Mouse (Mus musculus) urinary bladder, adult 2 months (tissue): ENCODE measurements around the gene Hlcs. TPM values are rescaled to one million over a fixed set of nuclear protein-coding genes. Genes with fewer than 3 reads are reported as not detected.

Source experiments
- DNase-seq: peaks from one replicate; pipeline ENCODE4 v3.0.0; 2022; ENCODE audit warnings: low spot score
- polyA plus RNA-seq: library from polyadenylated mRNA; depleted of rRNA; stranded (reverse); fragments of >200 nt; gene quantifications from 2 replicates; pipeline ENCODE4 v1.2.3, GENCODE M21; 2012

Hlcs gene
- polyA plus RNA-seq, 1 experiment = 11.9 TPM

DNA sequence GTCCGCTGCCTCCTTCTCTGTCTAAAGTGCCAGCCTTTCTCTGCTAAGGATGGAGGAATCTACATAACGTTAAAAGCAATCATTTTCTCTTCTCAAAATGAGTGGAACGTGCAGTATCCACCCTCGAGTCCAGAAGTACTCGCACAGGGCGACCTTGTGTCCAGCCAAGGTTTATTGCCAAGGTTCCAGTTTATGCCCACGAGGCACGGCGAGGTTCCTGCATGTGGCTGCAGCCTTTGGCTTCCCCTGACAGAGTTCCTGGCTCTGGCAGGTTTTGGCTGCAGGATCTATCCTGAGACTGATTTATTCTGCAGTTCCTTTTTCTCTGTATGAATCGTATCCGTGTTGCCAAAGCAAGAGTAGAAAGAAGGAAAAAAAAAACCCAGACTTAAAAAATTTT is 150.3 kb downstream of the Hlcs start:
- DNase-seq = no peak

DNA sequence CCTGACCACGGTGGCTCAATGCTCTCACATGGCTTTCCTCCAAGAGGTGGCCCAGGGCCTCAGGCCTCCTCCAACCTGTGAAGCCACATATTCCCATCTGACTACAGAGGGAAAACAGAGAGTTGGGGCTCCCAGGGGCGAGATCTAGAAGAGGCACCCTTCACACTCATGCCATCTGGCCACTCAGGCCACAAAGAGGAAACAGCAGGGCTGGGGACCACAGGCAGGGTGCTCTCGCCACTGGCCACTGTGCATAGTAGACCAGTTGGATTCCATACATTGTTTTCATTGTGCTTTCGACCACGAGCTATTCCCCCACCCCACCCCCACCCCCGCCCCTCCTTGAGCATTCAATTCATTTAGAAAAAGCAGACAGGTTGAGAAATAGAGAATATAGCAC is 151.4 kb downstream of the Hlcs start:
- no peak for DNase-seq

DNA sequence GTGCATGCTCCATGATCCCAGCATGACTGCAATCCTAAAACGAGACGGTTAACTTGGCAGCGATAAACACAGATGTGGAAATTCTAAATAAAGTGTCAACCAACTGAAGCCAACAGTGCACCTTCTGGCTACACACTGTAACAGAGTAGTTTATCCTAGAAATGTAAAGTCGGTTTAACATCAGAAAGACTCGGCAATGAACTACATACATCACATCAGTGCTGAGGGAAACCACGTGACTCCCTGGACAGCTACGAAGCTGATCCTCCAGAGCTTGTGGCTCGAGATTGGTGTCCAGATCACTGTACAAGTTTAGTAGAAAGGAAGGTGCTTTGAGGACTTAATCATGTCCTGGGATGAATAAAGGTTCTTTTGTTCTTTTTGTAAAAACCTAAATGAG is 155.6 kb downstream of the Hlcs start:
- no peak for DNase-seq

DNA sequence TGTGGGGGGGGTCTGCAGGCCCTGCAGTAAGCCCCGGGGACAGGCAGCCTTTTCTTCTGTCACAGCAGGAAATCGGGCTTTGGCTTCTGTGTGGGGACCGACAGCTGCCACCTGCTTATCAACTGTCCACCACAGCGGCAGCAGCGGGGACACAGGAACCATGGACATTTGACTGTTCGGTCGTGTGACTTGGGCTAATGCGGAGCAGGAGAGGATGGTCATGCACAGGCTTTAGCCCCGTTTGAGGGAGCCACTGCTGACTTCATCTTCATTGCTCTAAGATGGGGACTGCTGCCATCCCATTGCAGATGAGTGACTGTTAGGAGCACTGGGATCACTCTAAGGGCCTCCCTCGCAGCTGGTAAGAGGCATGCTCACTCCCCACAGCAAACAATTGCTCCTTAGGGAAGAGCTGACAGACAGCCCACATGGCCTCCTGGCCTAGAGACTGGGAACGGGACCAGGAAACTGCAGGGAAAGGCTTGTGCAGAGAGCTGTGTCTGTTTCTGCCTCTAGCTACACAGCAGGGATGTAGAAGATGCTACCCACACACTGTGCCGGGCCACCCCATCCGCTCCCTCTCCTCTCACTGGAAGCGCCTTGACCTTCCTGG is 158.2 kb downstream of the Hlcs start:
- no peak for DNase-seq

DNA sequence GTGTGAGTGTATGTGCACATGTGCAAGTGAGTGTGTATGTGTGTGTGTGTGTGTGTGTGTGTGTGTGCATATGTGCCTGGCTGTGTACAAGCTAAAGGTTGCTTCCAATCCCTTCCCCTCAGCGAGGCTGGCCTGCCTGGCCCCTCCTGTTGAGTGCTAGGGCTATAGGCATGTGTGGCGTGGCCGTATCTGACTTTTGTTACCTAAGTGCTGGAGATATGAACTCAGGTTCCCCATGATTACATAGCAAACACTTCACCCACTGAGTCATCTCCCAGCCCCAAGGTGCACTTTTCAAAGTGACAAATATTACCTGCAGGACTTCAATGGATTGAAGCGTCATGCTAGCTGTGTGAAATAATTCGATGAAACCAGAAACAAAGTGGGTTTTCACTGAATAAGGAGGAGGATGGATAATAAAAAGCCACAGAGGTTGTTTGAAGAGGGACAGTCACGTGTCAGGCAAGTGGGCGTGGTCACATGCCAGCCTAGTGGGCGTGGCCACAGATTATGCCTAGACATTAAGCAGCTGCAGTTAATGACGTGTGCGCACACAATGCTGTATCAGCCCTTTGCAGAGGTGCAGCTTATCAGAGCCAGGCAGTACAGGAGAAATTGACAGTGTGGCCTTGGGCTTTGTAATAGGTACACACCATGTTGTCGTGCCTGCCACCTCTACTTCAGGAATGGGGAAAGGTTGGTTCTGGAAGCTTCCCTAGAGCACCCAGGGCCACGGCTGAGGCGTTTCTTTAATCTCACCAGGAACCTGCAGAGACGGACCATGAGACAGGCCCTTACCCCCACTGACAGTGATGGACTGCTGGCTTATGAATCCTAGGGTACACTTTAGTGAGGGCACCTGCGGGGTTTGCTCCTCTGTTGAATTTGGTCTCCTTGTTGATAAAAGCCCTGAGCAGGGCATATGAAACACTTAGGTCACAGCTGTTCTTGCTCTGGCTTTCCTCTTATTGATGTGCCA is 163.0 kb downstream of the Hlcs start:
- DNase-seq = no peak

DNA sequence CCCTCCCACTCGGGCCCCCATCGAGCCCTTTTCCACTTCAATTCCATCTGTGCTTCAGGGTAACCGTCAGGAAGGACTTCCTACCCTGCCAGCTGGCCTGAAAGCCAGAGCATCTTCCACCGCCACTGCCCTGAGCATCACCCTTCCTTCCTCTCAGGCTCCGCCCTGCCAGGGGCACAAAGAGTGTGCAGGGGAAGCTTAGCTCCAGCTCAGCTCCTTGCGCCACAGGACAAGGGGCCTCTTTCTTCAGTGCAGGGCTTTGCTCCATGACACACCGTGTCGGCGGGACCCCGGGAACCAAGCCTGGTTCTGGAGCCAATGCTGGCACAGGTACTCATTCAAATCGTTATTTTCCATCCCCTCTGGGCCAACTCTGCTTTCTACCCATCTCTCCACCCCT is 165.2 kb downstream of the Hlcs start:
- no peak for DNase-seq

DNA sequence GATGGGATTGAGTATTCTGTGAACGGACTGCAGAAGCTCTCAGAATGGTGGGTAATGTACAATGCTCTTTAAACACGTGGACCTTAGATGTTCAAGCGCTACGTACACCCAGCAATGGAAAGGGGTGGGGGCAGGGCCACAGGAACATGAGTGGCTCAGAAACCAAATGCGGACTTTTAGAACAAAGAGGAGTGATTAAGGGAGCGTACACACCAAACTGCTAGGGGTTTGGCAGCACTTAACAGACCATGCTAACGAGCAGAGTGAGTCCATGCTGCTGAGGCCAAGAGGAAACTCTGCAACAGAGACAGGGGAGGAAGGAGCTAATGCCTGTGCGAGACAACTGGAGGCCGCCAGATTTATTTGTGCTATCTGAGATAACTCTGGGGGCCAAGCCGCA is 170.0 kb downstream of the Hlcs start:
- DNase-seq = no peak

DNA sequence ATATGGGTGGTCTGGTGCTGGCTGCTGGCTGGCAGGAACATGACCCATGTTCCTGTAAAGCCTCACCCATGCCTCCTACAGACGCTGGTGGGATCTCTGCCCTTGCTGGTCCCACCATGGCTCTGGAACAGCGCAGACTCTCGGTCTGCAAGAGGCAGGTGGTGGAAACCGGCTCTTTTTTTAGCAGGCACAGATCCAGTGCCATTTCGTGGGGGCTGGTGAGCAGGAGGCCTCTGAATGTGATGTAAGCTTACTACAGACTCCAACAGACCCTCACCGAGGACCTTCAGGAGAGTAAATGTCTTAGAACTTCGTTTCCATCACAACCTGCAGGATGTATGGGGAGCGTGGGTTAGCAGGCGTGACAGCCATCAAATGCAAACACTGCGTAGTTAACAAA is 172.6 kb downstream of the Hlcs start:
- no peak for DNase-seq

DNA sequence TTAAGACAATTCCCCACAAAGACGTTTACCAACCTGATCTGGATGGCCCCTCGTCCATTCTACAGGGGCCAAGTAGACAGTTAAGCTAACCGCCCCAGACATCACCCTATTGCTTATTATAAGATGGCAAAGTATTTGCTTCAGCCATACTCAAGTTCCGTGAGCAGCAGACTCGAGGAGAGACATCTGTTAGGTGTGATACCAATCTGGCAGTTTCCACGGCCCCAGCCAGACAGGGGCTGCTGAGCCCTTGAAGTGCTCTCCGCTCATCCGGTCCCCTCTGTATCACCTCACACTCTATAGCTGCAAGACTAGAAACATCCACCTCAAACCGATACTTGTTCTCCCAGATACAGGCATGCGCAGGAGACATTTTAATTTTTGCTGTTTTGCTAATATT is 179.2 kb downstream of the Hlcs start:
- DNase-seq = no peak

DNA sequence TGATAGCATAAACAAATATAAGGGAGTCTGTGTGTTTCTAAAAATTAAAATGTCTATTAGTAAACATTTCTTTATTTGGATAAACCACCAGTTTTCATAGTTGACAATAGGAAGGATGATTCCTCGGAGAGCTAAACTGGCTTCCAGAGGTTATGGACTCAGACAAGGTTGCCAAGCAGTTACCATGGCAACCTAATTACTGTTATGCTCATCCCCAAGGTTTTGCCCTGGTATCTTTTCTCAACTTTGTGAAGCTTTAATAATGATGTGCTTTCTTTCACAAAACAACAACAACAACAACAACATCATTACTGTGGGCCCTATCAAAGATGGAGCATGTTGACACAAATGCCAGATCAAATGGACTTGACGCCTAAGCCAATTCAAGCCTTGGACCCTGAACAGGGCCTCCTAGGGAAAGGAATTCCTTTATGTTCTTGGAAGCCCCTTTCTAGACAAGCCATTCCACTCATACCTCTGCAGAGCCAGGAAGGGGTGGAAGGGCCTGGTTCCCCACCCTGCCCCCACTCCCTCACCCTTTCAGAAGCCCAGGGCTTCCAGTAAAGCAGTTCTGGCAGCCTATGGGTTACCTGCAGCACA is 185.0 kb downstream of the Hlcs start:
- DNase-seq = no peak

DNA sequence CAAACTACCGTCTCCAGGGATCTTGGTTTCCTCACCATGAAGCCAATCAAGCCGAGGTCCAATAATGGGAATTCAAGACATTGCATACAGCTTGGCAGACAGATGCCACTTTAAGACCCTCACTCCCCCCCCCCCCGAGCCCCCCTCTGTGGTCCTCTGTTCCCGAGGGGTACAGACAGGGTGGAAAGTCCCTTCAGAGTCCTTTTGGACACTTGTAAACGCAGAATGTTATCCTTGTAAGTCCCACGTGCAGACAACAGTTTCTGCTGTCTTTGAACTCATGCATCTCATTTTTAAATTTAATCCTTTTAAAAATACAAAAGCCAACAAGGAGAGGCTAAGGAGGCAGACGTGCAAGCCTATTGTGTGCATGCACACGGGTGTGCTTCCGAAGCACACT is 187.2 kb downstream of the Hlcs start:
- DNase-seq = no peak

DNA sequence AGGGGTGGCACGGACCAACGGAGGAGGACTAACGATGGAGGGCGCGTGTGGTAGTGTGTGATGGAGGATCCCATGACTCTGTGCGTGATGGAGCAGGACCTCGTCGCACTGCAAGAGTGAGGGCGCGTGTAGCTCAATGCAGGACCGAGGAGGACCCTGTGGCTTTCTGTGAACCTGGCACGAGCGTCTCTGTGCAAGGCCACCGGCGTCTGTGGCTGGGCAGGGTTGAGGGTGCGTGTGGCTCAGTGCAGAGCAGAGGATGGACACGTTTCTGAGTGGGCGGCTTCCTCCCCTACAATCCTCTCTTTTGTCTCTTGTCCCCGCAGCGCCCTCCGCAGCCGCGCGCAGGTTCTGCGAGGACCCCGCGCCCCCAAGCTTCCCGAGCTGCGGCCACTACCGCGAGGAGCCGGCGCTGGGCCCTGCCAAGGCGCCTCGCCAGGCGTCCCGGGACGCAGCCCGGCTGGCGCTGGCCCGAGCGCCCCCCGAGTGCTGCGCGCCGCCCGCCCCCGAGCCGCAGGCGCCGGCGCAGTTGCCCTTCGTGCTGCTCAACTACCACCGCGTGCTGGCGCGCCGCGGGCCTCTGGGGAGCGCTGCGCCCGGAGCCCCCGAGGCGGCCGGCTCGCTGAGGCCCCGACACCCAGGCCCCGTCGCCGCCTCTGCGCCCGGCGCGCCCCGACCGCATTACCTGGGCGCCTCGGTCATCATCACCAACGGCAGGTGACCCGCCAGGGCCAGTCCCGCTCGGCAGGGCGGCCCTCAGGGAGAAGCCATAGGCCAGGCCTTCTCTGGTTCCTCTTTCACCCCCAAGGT is 188.0 kb downstream of the Hlcs start:
- DNase-seq = no peak

DNA sequence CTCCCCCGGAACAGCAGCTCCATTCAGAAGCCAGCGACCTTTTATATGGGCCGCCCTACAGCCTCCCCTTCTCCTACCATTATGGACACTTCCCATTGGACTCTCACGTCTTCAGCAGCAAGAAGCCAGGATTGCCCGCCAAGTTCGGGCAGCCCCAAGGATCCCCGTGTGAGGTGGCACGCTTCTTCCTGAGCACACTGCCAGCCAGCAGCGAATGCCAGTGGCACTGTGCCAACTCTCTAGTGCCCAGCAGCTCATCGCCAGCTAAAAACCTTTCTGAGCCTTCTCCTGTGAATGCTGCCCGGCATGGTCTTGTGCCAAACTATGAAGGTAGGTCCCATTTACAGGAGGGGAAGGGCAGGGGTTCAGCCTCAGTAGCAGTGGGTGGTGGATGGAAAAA is 190.1 kb downstream of the Hlcs start:
- no peak for DNase-seq

DNA sequence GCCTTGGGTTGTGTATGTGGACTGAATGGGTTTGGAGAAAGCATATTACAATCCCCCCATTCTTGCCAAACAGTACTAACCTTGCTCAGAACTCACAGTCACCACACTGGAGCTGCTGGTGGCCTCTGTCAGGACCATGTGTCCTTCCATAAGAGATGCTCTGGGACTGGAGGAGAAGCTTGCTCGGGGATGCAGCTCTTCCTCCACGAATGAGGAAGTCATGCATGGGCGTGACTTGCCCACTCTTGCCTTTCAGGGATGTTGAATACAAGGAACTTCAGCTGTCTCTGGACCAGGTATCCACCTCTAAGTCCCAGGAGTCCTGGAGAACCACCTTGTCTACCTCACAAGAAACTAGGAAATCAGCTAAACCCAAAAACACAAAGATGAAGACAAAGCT is 191.0 kb downstream of the Hlcs start:
- DNase-seq = no peak

DNA sequence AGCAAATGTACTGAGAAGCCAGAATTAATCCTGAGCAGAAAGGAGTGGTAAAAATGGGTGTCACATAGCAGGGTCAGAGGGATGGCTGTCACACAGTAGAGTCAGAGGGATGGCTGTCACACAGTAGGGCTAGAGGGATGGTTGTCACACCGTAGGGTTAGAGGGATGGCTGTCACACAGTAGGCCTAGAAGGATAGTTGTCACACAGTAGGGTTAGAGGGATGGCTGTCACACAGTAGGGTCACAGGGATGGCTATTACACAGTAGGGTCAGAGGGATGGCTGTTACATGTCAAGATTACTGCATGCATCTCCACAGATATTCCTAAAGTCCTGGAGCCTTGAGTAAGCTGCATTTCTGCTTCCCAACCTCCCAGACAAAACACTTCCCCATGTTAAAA is 195.0 kb downstream of the Hlcs start:
- DNase-seq = no peak

DNA sequence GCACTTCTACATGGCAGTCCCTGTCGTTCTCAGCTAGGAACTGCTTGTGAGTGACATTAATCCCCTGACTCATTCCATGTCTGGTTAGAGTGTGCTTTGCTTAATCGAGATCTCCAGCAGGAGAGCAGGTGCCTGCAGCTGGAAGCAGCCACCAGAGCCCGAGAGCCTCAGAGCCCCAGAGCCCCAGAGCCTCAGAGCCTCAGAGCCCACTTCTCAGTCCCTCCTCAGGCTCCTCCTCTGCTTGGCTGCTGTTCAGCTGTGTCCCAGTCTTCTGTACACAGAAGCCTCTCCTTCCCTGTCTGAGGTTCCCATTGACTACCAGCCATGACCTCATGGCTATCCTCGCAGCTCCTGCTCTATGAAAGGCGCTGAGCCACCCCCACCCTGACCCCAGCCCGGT is 196.0 kb downstream of the Hlcs start:
- DNase-seq = no peak

DNA sequence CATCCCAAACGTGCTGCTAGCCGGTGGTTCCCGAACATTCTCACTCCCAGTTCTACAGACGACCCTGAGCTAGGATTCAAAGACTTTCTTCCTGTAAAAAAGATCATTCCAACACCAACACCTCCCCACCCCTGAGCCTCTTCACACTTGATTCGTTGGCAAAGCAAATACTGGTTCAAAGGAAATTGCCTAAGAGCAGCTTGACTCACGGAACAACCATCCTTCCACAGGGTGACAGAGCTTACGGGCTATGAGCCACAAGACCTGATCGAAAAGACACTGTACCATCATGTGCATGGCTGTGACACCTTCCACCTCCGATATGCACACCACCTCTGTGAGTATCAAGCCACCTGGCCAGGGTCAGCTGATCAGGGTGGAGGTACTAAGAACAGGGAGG is 198.7 kb downstream of the Hlcs start:
- DNase-seq = no peak

DNA sequence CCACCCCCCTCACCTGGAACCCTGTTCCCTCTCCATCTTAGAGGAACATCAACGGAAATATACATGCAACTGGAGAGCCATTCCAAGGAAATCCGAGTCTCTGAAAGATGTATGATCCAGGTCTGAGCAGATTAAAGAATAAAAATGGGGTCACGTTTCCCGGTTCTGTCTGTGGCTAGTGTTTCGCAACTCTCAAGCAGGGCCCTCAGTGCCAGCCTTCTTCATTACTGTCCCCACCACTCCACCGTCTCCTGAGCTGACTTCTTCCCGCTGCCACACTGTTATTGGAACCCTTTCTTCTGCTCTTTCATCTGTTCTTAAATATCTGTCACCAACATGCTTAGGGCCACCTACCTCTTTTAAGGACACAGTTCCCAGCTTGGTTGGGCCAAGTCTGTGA is 200.2 kb downstream of the Hlcs start:
- no peak for DNase-seq

DNA sequence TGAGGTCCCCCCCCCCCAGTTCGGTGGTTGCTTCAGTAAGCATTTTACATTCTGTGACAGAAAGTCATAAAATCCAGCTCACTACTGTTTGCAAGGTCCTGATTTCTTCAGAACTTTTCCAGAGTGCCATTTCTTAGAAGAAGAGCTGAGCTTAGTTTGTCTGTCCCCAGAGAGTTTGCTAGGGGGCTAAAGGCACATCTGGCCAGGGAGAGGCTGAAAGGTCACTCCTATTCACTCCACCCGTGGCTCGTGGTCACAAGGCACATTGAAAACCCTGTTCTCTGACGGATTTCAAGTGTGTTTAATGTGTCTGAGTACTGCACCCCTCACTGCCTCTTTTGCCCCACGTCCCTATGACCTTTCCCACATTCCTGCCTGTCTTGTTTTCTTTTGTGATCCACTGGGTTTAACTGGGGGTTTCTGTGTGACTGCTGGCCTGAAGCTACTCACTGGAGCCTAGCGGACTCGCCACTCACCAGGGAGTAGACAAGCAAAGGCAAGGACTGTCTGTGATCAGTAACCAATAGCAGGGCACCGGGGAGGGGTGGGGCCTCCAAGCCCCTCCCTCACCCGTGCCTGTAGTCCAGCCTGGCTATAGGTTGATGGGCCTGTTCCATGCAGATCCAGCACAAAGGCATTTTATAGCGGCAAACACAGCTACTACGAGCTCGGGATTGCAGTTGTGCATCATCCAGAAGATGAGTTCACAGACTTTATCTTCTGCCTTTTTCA is 215.5 kb downstream of the Hlcs start:
- DNase-seq = no peak

DNA sequence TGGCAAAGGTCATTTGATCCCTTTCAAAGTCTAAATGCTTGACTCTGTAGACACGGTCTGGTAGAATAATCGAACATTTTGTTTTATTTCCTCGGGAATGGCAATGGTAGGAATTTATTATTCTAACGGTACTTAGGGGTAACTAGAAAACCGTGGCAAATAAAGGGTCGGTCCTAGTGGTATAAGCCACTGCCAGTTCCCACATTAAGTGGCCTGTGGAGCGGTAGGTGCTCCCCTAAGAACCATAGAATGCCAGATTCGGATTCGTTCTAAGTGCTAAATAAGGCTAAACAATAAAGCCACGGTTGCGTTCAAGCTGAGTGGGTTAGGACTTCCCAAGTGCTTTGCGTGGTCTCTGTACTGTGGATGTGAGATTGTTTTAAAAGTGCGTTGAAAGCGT is 216.9 kb downstream of the Hlcs start:
- no peak for DNase-seq

DNA sequence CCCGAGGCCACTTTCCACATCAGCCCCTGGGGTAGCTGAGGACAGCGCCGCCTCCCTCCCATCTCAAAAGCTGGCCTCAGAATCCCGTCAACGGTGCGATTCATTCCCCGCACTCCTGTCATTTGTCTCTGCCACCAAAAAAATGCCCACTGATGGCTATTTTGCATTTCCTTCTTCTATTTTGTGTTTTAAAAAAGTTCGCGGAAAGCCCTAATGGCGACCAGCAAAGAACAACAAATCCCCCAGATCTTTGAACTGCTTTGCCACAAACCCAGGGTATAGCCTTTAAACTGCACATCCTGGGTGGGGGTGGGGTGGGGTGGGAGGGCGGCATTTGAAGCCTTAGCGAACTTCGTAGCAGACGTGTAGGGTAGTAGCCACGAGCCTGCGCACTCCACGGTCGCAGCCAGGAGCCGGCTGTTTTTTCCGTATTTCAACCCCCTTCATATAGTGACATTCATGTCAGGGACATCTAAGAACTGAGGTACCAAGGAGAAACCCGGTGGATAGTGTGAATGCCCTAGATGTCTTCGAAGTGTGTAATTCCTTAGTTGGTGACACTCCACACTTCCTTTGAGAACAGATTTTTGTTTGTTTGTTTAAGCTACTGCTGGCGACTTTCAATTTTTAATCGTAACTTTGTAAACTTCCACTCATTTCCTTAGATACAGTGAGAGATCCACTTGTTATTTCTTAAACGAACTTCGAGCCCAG is 218.1 kb downstream of the Hlcs start:
- DNase-seq = no peak
